Mouse (Mus musculus) thymus, postnatal 25 days (tissue): ENCODE results near the gene Gabbr2.

Source experiments
- DNase-seq: peaks from one replicate; pipeline ENCODE4 v3.0.0; 2022

The Gabbr2 gene

GRCm38 (mm10) chr4:46752306-46752705 lies 239.4 kb downstream of the Gabbr2 start:
- DNase-seq: peak; percentile 55

GRCm38 (mm10) chr4:46749015-46749414 lies 242.7 kb downstream of the Gabbr2 start:
- DNase-seq: no peak

DNA sequence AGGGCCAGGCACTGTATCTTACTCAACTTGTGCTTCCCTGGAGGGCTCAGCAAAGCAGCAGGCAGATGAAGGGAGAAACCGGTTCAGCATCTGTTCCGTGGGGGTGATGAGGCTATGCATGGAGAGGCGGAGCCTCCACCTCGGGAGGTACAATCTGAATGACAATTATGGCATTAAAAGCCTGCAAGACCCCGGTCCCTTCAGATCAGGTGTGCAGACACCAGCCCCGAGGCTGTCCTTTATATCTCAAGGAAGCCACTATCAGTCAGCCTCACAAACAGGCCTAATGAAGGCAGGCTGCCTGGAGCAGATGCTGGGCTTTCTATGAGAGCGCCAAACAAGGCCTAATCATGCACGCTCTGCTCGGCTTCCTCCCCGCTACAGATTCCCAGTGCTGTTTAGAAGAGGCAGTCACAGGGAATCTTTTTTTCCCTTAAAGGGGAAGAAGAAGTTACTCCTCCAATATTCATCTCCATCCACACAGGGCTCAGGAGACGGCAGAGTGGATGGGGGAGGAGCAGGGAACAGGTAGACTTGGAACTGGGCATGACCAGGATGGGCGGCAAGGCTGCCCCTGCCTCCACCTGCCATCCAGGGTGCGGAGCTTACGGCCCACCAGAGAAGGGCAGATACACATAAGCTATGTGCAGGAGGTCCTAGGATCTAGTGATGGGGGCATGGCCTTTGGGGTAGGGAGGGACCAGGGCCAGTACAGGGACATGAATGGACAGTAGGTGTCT lies 244.5 kb downstream of the Gabbr2 start:
- DNase-seq: no peak

DNA sequence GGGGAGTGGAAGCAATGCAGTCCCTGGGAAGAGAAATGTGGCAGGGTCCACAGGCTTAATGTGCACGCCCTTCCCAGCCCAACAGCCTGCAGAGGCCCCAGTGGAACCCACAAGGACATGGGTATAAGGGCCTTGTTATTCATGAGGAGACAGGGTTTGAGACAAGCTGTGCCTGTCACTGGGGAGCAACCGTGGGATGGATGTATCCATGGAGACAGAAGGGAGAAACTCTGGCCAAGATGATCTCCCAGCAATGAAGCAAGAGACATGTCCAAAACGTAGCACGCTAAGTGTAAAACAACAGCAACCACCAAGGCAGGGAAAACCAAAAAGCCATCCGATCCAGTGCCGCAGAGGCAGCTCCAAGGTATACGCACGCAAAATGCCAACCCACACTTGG lies 246.1 kb downstream of the Gabbr2 start:
- no peak for DNase-seq

- DNase-seq: no peak
Measured at GRCm38 (mm10) chr4:46744583-46745155, 247.0 kb downstream of the Gabbr2 start.

DNA sequence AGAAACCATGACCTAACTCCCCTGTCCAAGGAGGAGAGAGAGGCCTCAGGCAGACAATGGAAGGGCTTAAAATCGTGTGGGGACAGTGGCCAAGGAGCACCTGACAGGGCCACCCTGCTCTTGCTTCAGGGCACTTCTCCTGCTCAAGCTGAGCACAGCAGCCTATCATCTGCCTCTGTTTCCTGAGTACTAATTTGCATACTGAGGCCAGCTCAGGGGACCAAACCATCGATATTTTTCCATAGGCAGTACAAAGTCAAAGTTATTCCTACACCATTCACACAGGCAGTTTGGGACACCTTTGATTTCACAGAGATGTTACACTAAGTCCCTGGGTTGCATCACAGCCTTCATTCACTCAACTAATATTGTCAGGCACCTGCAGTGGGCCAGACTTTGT lies 249.1 kb downstream of the Gabbr2 start:
- DNase-seq: no peak

DNA sequence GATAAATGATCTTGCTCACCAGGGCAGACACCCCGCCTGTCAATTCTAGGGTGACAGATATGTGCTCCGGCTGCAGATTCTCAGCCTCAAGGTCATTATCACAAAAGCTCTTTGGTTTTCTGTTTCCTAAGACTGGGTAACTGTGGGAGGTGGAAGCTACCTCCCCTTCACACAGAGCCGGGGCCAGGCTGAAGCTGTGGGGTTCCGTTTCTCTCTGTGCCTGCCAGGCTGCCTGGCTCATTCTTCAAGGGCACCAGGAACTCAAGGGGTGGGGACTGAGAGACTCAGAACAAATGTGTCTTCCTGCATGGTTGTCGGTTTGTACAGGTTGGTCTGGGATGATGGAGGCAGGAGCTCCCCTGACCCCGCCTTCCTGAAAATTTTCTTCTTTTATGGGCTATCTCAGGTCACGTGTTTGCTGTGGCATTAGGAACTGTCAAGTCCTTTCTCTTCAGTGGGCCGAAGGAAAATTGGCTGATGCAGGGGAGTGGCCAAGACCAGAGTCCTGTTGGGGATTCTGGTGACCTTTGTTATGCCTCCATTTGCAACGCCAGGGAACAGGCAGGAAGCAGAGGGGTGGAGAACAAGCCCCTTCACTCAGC lies 254.7 kb downstream of the Gabbr2 start:
- DNase-seq: peak; percentile 5

- no peak for DNase-seq
Measured at GRCm38 (mm10) chr4:46734906-46735305, 256.8 kb downstream of the Gabbr2 start.

GRCm38 (mm10) chr4:46731590-46731989 lies 260.1 kb downstream of the Gabbr2 start:
- DNase-seq: no peak

DNA sequence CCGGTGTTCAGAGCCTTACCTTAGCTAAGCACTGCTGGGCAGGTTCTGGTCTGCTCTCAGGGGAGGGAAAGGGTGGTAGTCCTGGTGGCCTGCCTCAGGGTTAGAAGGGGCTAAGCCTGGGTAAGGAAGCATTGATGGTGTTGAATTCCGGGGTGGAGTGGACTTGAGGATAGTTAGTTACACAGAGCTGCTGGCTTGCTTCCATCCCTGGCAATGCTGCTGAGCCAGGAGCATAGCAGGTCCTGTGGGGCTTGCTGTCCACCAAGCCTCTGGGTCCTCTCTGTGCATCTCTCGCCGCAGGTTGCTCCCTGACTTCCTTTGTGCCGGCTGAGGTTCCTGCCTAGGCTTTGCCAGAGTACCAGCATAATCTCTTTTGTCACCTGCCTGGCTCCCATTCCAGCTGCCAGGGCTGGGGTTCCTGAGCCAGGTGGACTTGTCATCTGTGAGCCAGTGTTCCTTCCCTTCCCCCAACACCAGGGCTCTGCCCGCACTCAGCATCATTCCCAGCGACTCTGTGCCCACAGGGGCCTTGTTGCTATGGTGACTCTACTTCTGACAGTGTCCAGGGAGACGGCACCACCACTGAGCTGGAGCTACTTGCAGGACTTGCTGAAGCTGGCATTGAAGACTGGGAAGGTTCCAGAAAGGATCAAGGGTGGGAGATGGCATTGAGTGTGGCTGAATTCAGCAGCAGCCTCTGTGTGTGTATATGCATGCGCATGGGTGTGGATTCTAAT lies 262.2 kb downstream of the Gabbr2 start:
- DNase-seq: no peak

DNA sequence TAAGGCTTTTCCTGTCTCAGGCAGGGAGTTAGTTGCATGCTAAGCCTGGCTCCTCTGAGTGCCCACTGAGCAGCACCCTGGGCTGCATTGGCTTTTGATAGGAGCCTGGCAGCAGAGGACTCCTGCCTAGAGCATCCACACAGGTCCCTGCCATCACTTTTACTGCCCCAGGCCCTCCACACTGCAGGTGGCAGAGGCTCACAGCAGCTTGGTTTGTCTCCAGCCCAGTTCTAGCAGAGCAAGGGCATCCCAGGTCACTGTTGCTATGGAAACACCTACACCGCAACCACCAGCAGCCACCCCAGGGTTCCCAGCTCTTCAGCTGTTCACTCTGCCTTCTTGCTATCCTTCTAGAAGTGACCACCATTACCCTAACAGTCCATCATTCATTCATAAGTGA lies 263.4 kb downstream of the Gabbr2 start:
- no peak for DNase-seq

- DNase-seq: no peak
Measured at GRCm38 (mm10) chr4:46727153-46727552, 264.5 kb downstream of the Gabbr2 start.

DNA sequence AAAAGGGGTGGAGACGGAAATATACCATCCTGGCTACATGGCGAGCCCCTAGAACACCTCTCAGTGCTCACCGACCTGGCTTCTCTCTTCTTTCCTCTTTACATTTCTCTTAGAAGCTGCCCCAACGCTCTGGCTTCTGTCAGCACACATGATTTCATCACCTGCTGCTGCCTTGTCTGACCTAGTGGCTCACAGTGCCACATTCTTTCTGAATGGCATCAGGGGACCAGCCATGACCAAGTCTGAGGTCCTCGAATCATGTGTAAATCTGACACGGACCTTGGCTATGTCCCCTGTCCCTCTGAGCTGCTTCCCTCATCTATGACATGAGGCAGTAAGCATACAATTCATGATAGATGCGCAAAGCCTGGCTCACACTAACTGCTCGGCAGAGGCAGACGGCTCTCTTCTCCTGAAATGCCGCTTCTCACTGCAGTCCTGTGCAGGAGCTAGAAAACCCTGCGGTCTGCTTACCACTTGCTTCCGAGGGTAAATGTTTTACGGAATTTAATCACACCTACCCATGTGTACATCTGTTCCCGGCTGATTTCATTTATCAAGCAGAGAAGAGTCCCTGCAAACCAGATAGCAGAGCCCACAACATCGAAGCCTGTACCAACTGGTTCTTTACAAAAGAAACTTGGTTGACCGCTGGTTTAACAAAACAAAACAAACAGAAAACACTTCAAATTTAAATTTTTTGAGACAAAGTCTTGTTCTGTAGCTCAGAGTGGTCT lies 270.7 kb downstream of the Gabbr2 start:
- DNase-seq: no peak

GRCm38 (mm10) chr4:46720070-46720469 lies 271.6 kb downstream of the Gabbr2 start:
- no peak for DNase-seq

DNA sequence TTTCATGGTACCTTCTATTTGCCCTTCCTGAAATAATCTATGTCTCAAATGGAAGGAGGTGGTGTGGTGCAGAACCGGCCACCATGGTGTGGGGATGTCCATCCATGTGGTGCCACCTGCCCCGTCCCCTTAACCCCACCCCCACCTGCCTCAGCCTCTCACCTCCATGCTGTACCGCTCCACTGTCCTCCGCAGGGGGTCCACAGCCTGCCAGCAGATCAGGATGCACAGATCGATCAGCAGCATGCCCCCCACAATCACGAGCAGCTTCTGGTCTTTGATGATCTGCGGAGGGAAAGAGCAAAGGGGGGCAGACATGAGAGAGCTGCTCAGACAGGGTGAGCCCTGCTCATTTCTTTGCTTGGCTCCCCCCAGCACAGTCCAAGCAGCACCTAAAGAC lies 273.0 kb downstream of the Gabbr2 start:
- no peak for DNase-seq

GRCm38 (mm10) chr4:46717156-46717555 lies 274.5 kb downstream of the Gabbr2 start:
- DNase-seq: no peak

- DNase-seq: no peak
Measured at GRCm38 (mm10) chr4:46716361-46716760, 275.3 kb downstream of the Gabbr2 start.

DNA sequence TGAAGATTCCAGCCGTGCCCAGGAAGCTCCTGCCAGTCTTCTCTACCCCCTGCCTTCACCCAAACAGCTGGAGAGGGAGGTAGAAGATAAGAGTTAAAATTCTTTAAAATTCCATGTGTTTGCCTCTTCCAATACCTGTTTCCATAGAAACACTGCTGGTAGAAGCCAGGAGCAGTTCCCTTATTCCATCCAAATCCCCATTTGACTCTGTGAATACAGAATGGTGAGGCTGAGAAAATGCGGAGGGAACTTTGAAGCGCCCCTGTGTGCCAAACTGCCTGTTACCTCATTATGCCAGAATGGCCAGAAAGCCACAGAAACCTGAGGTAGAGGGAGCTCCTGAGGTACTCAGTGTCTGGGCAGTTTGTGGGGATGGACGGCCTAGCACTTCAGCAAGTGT lies 281.1 kb downstream of the Gabbr2 start:
- no peak for DNase-seq

GRCm38 (mm10) chr4:46710018-46710417 lies 281.7 kb downstream of the Gabbr2 start:
- no peak for DNase-seq

DNA sequence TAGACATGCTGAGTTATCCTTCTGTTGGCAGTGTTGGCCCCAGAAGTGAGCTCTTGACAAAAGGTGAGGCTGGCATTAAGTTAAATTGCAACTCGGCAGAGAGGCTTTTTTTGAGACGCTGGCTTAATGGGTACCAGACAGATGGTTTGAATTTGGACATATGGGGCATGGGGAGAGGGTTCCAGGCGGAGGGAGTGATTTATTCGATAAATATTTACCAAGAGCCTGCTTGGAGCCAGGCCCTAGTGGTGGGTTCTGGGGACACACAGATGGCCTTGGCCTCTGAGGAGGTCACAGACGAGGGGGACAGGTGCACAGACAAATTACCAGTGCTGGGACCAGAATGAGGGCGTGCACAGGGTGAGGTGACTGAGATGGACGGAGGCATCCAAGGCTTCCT lies 282.2 kb downstream of the Gabbr2 start:
- no peak for DNase-seq

GRCm38 (mm10) chr4:46705739-46706138 lies 285.9 kb downstream of the Gabbr2 start:
- DNase-seq: no peak

DNA sequence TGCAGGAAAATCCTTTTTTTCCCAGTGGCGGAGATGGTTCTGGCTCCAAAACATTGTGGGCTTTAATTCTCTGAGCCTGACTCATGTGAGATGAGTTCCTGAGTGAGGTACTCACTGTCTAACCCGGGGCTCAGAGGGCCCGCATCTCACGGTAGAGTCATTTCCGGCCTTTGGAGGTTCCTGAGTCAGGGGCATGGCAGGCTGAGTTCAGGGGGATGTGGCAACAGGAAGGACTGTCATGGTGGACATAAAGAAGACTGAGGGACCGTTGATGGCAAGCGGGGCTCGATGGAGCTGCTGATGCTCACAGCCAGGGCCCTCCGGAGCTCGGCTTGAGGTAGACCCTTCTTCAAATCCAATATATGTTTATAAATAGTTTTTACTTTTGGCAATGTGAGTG lies 288.5 kb downstream of the Gabbr2 start:
- DNase-seq: no peak

- DNase-seq: no peak
Measured at GRCm38 (mm10) chr4:46700223-46700651, 291.4 kb downstream of the Gabbr2 start.
